ENCODE assay signal across 8 mouse cellular contexts in genomic region chr16:32332040-32332555, GRCm38 (mm10). TPM values are rescaled to one million over a fixed set of nuclear protein-coding genes. Genes with fewer than 3 reads are reported as not detected.
DNase-seq lines count a peak whose midpoint lies in the region; ATAC-seq lines count a peak whose summit lies in the region.

TSS of gene Ubxn7 (plus strand) at chr16:32332257.

- no peaks in the 10 kb centered on the region for H3K36me3 ChIP-seq in hindbrain, embryonic 14.5 days (replicated peaks; ENCODE audit: control insufficient read depth, insufficient read depth)

- peak within 1 kb of the TSS; percentile 99 for H3K9ac ChIP-seq in hindbrain, embryonic 14.5 days

- H3K4me3 ChIP-seq in hindbrain, embryonic 14.5 days (replicated peaks; ENCODE audit: low read length) = peak within 1 kb of the TSS; percentile 100

- H3K4me1 ChIP-seq in hindbrain, embryonic 14.5 days (replicated peaks; ENCODE audit: control insufficient read depth, insufficient read depth, low read length) = peaks cover 14% of the 10 kb centered on the region

- peak within 1 kb of the TSS; percentile 95 for H3K27ac ChIP-seq in hindbrain, embryonic 14.5 days

- H3K9me3 ChIP-seq in hindbrain, embryonic 14.5 days (ENCODE audit: control insufficient read depth, low read length) = no peaks in the 10 kb centered on the region

- peak; percentile 94 for DNase-seq in R1 (ENCODE audit: low read depth, low spot score)
- peak; percentile 99 for DNase-seq in cerebellum, postnatal 25 days
- DNase-seq in frontal cortex, postnatal 25 days (ENCODE audit: low spot score in 2 of 2) = peak; percentile 90 to 97
- peak; percentile 98 for DNase-seq in hindbrain, embryonic 14.5 days (ENCODE audit: low spot score)
- DNase-seq in layer of hippocampus, postnatal 36 days = peak; percentile 98
- DNase-seq in lung, postnatal 36 days = peak; percentile 98
- DNase-seq in retina, postnatal 1 day = peak; percentile 97
- DNase-seq in urinary bladder, adult 18-20 months (ENCODE audit: low spot score in 2 of 2) = peak; percentile 96 to 98

- H3K27me3 ChIP-seq in hindbrain, embryonic 14.5 days (ENCODE audit: control insufficient read depth, insufficient read depth, low read length) = no peaks in the 10 kb centered on the region

- peak; percentile 97 for ATAC-seq in hindbrain, embryonic 14.5 days (ENCODE audit: low FRiP score)

- H3K4me2 ChIP-seq in hindbrain, embryonic 14.5 days (replicated peaks) = peak within 1 kb of the TSS; percentile 57

- WGBS in hindbrain, embryonic 14.5 days = 0% methylated on average over 51 of the region's 52 CpGs

RNA-seq across cellular contexts. Expression of gene Ubxn7, which starts in this region (rescaled TPM):
- 23.4 and 23.8 TPM in 2 replicates for polyA plus RNA-seq in hindbrain, embryonic 14.5 days (2014; fragmentation: Nextera tagmentation; extraction: Ambion mirVana)
- total RNA-seq in layer of hippocampus, postnatal 36 days (2021) = 10 to 100 TPM; 46.9 to 50.7 TPM

Comparison
In these comparisons a context has a peak if more than half of its experiments do, and no peak if none do; other contexts are left out.
1. Peak in every context shown above with its lines: DNase-seq, ATAC-seq, H3K4me3 ChIP-seq and H3K27ac ChIP-seq.